Mouse (Mus musculus) limb, embryonic 12.5 days (tissue): Measurements from ENCODE around the gene Adamts12. TPM values are rescaled to one million over a fixed set of nuclear protein-coding genes. Genes with fewer than 3 reads are reported as not detected.
A peak's percentile ranks its signal among the peaks of the same experiment; 100 is the strongest.

Experiments used
- ATAC-seq: fragments of 200-750 bp; cut with Nextera tagmentation; 2 replicates; pipeline ENCODE4 v1.8.0; 2017; ENCODE audit warnings: low read depth, moderate TSS enrichment; ENCODE audit not compliant: insufficient number of reproducible peaks, insufficient read depth, low FRiP score, low TSS enrichment
- H3K27ac ChIP-seq: fragments of 300-500 bp; sonication (generic); 2 replicates; pipeline ENCODE4 v1.5.1; 2016; ENCODE audit warnings: mild to moderate bottlenecking, moderate library complexity
- H3K27me3 ChIP-seq: fragments of 300-500 bp; sonication (generic); 2 replicates; pipeline ENCODE4 v1.6.1; 2016; ENCODE audit warnings: mild to moderate bottlenecking, moderate library complexity
- H3K36me3 ChIP-seq: fragments of 300-500 bp; sonication (generic); 2 replicates; pipeline ENCODE4 v1.6.1; 2016; ENCODE audit warnings: mild to moderate bottlenecking, moderate library complexity
- H3K4me1 ChIP-seq: fragments of 300-500 bp; sonication (generic); replicated peaks from 2 replicates; pipeline ENCODE4 v1.6.1; 2016
- H3K4me2 ChIP-seq: fragments of 300-500 bp; sonication (generic); 2 replicates; pipeline ENCODE4 v1.6.1; 2016; ENCODE audit warnings: mild to moderate bottlenecking, moderate library complexity
- H3K4me3 ChIP-seq: fragments of 300-500 bp; sonication (generic); replicated peaks from 2 replicates; pipeline ENCODE4 v1.5.1; 2016; ENCODE audit warnings: mild to moderate bottlenecking
- H3K9ac ChIP-seq: fragments of 300-500 bp; sonication (generic); replicated peaks from 2 replicates; pipeline ENCODE4 v1.6.1; 2016; ENCODE audit warnings: mild to moderate bottlenecking, moderate library complexity
- H3K9me3 ChIP-seq: fragments of 300-500 bp; sonication (generic); 2 replicates; pipeline ENCODE4 v1.6.1; 2016; ENCODE audit warnings: mild to moderate bottlenecking, moderate library complexity
- WGBS: fragments of 180-500 bp; shearing (Covaris S2); methylation state at CpG from one replicate; pipeline ENCODE4 v1.1.7; 2016; 5-methylcytosine and 5-hydroxymethylcytosine counted together
- polyA plus RNA-seq: library from polyadenylated mRNA; unstranded; fragments of >200 nt; fragmentation: Nextera tagmentation; extraction: Ambion mirVana; gene quantifications from 2 replicates; pipeline ENCODE4 v1.2.1, GENCODE M21; 2016

Gene Adamts12
- polyA plus RNA-seq, 1 experiment from 2014 or later, result 2.1 TPM

DNA sequence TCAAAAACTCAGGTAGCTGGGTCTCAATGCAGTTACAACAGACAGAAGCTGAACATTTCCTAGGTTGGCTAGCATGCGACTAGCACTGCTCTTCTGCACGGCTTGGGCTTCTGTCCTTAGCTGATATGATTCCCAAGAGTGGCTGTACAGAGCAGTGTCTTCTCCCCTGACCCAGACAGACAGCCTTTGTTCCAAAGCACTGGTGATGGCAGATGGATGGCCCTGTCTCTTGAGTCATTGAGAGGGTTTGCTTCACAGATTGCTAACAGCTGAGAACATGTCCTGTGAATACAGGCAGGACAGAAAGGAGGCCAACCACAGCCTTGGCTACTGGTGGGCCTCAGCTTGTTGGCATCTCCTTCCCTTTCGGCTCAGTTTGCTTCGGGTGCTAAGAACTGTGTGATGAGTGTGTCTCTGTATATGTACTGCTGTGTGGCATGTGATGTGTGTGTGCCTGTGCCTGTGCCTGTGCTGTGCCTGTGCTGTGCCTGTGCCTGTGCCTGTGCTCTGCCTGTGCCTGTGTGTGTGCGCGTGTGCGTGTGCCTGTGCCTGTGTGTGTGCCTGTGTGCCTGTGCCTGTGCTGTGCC lies 109.4 kb downstream of the Adamts12 start:
- Histone ChIP-seq H3K4me3 (no peak overlapping the region), H3K4me1 (peaks cover 24% of the 10 kb centered on the region), H3K4me2 (no peak overlapping the region), H3K27ac (no peak overlapping the region), H3K9ac (no peak overlapping the region), H3K27me3 (no peaks in the 10 kb centered on the region), H3K9me3 (no peaks in the 10 kb centered on the region), H3K36me3 (no peaks in the 10 kb centered on the region)
- 90% methylated on average over 7 of the region's 7 CpGs for WGBS
- ATAC-seq, result no peak

DNA sequence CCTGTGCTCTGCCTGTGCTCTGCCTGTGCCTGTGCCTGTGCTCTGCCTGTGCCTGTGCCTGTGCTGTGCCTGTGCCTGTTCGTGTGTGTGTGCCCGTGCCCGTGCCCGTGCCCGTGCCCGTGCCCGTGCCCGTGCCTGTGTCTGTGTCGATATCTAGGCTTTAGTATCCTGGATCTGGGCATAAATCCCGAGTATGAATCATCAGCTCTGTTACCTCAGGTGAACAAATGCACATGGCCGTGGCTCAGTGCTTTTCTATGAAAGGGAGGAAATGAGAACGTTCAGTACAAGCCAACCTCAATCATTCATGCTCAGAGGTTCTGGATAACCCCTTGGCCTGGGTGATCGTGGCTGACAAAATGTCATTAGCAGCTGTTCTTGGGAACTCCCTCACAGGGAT lies 110.3 kb downstream of the Adamts12 start:
- H3K9me3 ChIP-seq, result no peaks in the 10 kb centered on the region
- WGBS, result 87% methylated on average over 13 of the region's 13 CpGs
- H3K36me3 ChIP-seq, result no peaks in the 10 kb centered on the region
- no peak overlapping the region for H3K4me3 ChIP-seq
- no peaks in the 10 kb centered on the region for H3K27me3 ChIP-seq
- peaks cover 33% of the 10 kb centered on the region for H3K4me1 ChIP-seq
- no peak overlapping the region for H3K4me2 ChIP-seq
- H3K27ac ChIP-seq, result no peak overlapping the region
- no peak for ATAC-seq
- no peak overlapping the region for H3K9ac ChIP-seq

DNA sequence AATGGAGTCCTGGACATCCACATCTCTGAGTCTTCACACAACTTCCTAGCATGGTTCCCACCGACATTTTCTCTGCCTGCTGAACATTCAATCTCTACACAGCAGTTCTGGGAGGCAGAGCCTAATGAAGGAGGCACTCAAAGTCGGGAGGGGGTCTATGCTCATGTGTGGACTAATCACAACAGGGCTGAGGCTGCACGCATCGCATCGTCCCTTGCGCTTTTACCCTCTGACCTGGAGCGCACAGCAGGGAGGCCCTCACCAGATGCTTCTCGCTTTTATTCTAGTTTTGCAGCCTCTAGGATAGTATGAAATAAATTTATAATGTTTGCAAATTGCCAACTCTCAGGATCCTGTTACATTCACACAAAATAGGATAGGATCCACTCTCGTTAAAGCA lies 112.9 kb downstream of the Adamts12 start:
- H3K27me3 ChIP-seq, result no peaks in the 10 kb centered on the region
- H3K4me2 ChIP-seq, result peak overlapping the region; percentile 18; the same call in 1 of the 2 replicates

DNA sequence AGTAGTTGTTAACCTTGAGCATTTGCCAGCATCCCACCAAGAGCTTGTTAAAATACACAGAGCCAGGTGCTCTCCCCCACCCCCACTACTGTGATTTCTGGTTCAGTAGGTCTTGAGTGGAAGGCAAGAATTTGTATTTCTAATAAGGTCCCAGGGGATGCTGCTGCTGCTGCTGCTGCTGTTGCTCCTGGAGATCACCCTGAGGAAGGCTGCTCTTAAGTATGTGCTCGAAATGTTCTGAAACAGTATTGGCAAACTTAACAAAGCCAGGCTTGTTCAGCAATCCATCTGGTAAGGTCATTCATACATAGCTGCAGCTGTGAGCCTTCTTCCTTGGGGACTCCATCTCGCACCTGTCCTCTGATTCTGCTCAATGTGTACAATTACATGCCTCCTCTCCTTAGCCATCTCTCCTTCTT lies 115.2 kb downstream of the Adamts12 start:
- ATAC-seq, result peak; percentile 94
- Histone ChIP-seq H3K9me3 (no peaks in the 10 kb centered on the region), H3K36me3 (no peaks in the 10 kb centered on the region), H3K27me3 (no peaks in the 10 kb centered on the region), H3K4me1 (peaks cover 35% of the 10 kb centered on the region), H3K27ac (0 out of 2 replicates have a peak overlapping the region, but pooled peaks have one; percentile 13), H3K4me3 (no peak overlapping the region), H3K9ac (no peak overlapping the region), H3K4me2 (no peak overlapping the region)
- WGBS, result 30% methylated on average over 2 of the region's 2 CpGs

More for the DNA sequence above, 112.9 kb downstream of the Adamts12 start:
- peak overlapping the region; percentile 59; the same call in 1 of the 2 replicates for H3K27ac ChIP-seq
- WGBS, result 28% methylated on average over 9 of the region's 9 CpGs
- H3K9ac ChIP-seq, result no peak overlapping the region
- no peaks in the 10 kb centered on the region for H3K9me3 ChIP-seq
- H3K36me3 ChIP-seq, result no peaks in the 10 kb centered on the region
- ATAC-seq, result no peak
- peaks cover 37% of the 10 kb centered on the region for H3K4me1 ChIP-seq
- H3K4me3 ChIP-seq, result no peak overlapping the region

DNA sequence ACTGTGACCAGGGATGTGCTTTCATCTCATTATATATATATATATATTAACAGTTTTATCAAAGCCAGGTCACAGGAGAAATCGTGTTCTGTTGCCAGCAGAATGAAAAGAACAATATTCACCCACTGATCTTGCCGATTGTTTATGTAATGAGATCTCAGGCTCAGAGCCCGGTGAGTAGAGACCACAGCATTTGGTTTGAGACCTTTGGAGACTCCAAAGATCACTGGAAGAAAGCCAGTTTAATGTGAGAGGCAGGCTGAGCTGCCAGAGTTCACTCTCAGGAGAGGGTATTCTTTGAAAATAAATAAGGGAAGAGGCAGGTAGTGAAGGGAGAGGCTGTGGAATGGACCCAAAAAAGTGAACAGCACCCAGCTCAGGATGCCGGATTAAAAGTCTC lies 122.1 kb downstream of the Adamts12 start:
- 74% methylated on average over 4 of the region's 4 CpGs for WGBS

GRCm38 (mm10) chr15:11190447-11190846 lies 125.9 kb downstream of the Adamts12 start:
- Histone ChIP-seq H3K9ac (no peak overlapping the region), H3K4me3 (no peak overlapping the region), H3K4me2 (no peak overlapping the region), H3K9me3 (no peaks in the 10 kb centered on the region), H3K27ac (no peak overlapping the region), H3K36me3 (no peaks in the 10 kb centered on the region), H3K27me3 (no peaks in the 10 kb centered on the region), H3K4me1 (no peaks in the 10 kb centered on the region)
- 87% methylated on average over 4 of the region's 4 CpGs for WGBS
- ATAC-seq, result no peak

More for the DNA sequence above, 122.1 kb downstream of the Adamts12 start:
- H3K4me3 ChIP-seq, result no peak overlapping the region
- H3K27ac ChIP-seq, result no peak overlapping the region
- H3K9ac ChIP-seq, result no peak overlapping the region
- no peaks in the 10 kb centered on the region for H3K27me3 ChIP-seq
- H3K9me3 ChIP-seq, result no peaks in the 10 kb centered on the region
- no peaks in the 10 kb centered on the region for H3K4me1 ChIP-seq
- H3K4me2 ChIP-seq, result no peak overlapping the region
- no peaks in the 10 kb centered on the region for H3K36me3 ChIP-seq
- no peak for ATAC-seq

DNA sequence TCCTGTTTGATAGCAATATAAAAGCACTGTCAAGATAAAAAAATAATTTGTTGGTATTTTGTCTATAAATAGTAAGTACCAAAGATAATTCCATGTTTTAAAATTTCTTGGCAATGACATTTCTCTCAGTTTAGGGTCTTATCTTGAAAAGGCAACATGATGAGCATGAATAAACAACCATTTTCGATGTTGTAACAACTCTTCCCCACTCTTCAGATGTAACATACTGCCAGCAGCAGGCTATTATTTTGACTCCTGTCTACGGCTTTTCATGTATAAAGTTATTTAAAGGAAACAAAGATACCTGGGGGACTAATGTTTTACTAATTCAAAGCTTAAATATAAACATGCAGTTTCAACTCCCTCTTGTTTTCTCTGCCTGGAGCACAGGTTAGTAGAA lies 128.2 kb downstream of the Adamts12 start:
- ATAC-seq, result no peak
- no peak overlapping the region for H3K27ac ChIP-seq
- 81% methylated on average over 2 of the region's 2 CpGs for WGBS

DNA sequence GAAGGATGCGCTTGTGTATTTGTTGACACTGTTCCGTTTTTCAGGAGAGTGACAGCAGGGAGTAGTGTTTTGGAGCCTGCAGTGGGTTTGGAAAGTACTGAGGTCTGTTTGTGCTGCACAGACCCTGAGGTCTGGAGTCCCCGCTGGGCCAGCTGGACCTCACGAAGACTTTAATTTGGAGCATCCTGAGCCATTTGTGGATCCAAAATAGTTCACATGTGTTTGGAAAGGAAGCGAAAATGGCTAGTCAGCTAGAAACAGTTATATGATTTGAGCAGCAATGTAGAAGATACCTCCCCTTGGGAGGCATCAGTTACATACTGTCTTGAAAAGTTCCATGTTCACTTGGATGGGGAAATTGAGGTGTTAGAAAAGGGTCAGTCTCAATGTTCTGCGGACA lies 132.5 kb downstream of the Adamts12 start:
- Histone ChIP-seq H3K36me3 (no peaks in the 10 kb centered on the region), H3K4me2 (no peak overlapping the region), H3K9ac (no peak overlapping the region), H3K9me3 (no peaks in the 10 kb centered on the region), H3K4me3 (no peak overlapping the region), H3K27ac (no peak overlapping the region), H3K4me1 (no peaks in the 10 kb centered on the region), H3K27me3 (no peaks in the 10 kb centered on the region)
- ATAC-seq, result no peak
- 69% methylated on average over 6 of the region's 6 CpGs for WGBS

More for the DNA sequence above, 128.2 kb downstream of the Adamts12 start:
- Histone ChIP-seq H3K27me3 (no peaks in the 10 kb centered on the region), H3K9ac (no peak overlapping the region), H3K4me2 (no peak overlapping the region), H3K4me1 (no peaks in the 10 kb centered on the region), H3K4me3 (no peak overlapping the region), H3K9me3 (no peaks in the 10 kb centered on the region), H3K36me3 (no peaks in the 10 kb centered on the region)

DNA sequence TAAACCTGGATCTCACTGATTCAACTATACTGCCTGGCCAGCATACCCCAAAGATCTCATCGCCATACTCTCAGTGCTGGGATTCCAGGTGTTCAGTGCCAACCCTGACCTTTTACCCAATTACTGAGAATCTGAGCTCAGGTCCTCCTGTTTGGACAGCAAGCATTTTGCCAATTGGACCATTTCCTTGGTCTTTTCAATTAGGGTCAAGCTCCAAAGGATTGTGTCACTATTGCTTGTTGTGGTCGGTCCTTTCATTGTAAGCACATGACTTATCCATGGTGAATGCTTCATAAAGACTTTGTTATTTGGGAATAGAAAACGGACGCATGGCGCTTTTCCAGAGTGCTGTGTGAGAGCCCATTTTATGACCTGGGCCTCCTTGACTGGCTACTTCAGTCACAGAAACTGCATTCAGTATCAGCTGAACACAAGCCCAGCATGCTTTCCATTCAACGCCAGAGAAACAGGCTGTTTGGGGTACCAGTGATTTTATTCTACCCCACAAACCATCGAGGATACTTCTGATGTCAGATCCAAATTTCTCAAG lies 133.7 kb downstream of the Adamts12 start:
- Histone ChIP-seq H3K4me2 (no peak overlapping the region), H3K9me3 (no peaks in the 10 kb centered on the region), H3K27ac (no peak overlapping the region), H3K36me3 (no peaks in the 10 kb centered on the region), H3K9ac (no peak overlapping the region), H3K27me3 (no peaks in the 10 kb centered on the region), H3K4me1 (no peaks in the 10 kb centered on the region), H3K4me3 (no peak overlapping the region)
- no peak for ATAC-seq
- WGBS, result 88% methylated on average over 7 of the region's 7 CpGs

DNA sequence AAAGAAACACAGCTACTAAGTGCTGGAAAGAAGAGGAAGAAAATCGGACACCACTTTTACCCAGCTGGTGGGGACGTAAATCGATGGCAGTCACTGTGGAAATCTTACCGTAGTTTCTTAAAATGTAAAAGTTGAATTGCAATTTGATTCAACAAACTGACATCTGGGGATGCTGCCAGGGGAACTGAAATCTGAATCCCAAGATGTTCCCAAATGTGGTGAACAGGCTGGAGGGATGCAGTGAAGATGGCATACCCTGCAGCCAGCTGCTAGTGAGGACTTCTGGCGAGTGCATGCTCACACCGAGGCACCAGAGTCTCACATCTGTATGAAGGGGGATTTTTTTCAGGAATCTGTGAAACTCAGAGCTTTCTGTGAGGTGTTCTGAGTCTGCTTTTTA lies 138.5 kb downstream of the Adamts12 start:
- Histone ChIP-seq H3K27me3 (no peaks in the 10 kb centered on the region), H3K9ac (no peak overlapping the region), H3K27ac (no peak overlapping the region), H3K9me3 (no peaks in the 10 kb centered on the region), H3K4me2 (no peak overlapping the region), H3K4me3 (no peak overlapping the region), H3K4me1 (no peaks in the 10 kb centered on the region), H3K36me3 (no peaks in the 10 kb centered on the region)
- 71% methylated on average over 6 of the region's 6 CpGs for WGBS
- no peak for ATAC-seq

DNA sequence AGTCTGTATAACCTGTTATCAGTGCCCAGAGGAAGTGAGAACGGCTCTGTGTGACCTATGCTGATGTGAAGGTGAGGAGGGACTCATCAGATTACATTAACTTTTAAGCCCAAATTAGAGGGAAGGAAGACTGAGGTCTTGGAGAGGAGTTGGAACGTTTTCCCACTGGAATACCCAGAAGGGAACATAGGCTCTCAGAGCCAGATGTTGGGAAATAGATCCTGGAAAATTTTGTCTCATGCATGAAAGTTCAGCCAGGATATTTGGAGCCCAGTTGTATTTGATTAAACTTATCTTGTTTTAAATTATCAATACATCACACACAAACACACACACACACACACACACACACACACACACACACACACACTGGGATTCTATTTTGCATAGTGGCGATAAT lies 140.3 kb downstream of the Adamts12 start:
- Histone ChIP-seq H3K4me2 (no peak overlapping the region), H3K9me3 (no peaks in the 10 kb centered on the region), H3K9ac (no peak overlapping the region), H3K4me1 (no peaks in the 10 kb centered on the region), H3K27me3 (no peaks in the 10 kb centered on the region), H3K36me3 (no peaks in the 10 kb centered on the region), H3K4me3 (no peak overlapping the region), H3K27ac (no peak overlapping the region)
- ATAC-seq, result no peak
- 74% methylated on average over 3 of the region's 3 CpGs for WGBS

DNA sequence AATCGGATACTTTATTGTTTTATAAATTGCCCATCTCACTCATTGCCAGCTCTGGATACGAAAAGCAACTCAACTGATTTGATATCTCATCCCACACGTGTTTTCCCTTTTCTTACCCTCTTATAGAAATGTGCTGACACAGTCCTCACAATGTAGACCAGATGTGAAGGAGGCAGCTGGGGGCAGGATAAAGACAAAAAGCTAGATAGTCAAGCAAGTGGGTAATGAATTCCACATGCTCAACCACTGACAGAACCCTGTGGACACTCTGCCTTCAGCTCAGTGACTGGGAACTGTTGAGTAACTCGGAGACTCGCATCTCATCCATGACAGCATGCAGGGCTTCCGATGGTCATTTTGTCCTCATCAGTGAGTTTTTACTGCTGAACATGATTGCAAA lies 146.4 kb downstream of the Adamts12 start:
- H3K9ac ChIP-seq, result no peak overlapping the region
- H3K4me2 ChIP-seq, result no peak overlapping the region; the same call in 1 of the 2 replicates
- H3K36me3 ChIP-seq, result no peaks in the 10 kb centered on the region
- peak; percentile 68; the same call in 1 of the 2 replicates for ATAC-seq
- H3K4me1 ChIP-seq, result peaks cover 10% of the 10 kb centered on the region
- H3K27me3 ChIP-seq, result 0 out of 2 replicates have a peak, but pooled peaks cover 3% of the 10 kb centered on the region
- H3K9me3 ChIP-seq, result no peaks in the 10 kb centered on the region
- 32% methylated on average over 6 of the region's 6 CpGs for WGBS
- no peak overlapping the region for H3K27ac ChIP-seq
- H3K4me3 ChIP-seq, result no peak overlapping the region
